Mouse (Mus musculus): ENCODE measurements around the gene 2010111I01Rik.

GRCm38 (mm10) chr13:63223026-63223770 lies 258.5 kb downstream of the 2010111I01Rik start:
- TF ChIP-seq EP300 (IDR thresholded peaks at IDR 0.05; ENCODE audit: insufficient read depth, low read depth, low read length) (no peak), CTCF (IDR thresholded peaks at IDR 0.05; ENCODE audit: low read depth, low read length) (no peak)
